Mouse (Mus musculus) CH12.LX (cell line): Measurements from ENCODE around the gene Snrk. TPM values are rescaled to one million over a fixed set of nuclear protein-coding genes. Genes with fewer than 3 reads are reported as not detected.

Experiments
- DNase-seq: peaks from one replicate; pipeline ENCODE4 v3.0.0-alpha.2; 2013; ENCODE audit errors: extremely low read depth
- H3K27ac ChIP-seq: 2 replicates; pipeline ENCODE4 v1.5.1; 2012; ENCODE audit warnings: low read depth, mild to moderate bottlenecking, control low read depth, moderate library complexity; ENCODE audit not compliant: insufficient read depth
- H3K27me3 ChIP-seq: replicated peaks from 2 replicates; pipeline ENCODE3; 2012; ENCODE audit warnings: inconsistent platforms
- H3K36me3 ChIP-seq, 2 experiments: replicated peaks in 1 of 2; 2 replicates each; pipeline versions ENCODE3 to v1.6.1; 2012; ENCODE audit warnings: inconsistent platforms in 1 of 2, low read length in 1 of 2, mild to moderate bottlenecking in 1 of 2, mixed read lengths in 1 of 2, moderate library complexity in 1 of 2; ENCODE audit not compliant: control insufficient read depth in 1 of 2, insufficient read depth in 1 of 2
- H3K4me1 ChIP-seq, 2 experiments: 2 replicates each; pipeline ENCODE4 v1.6.1; 2012; ENCODE audit warnings: inconsistent platforms in 1 of 2, moderate library complexity in 1 of 2; ENCODE audit not compliant: insufficient read depth in 2 of 2, control insufficient read depth in 1 of 2
- H3K4me2 ChIP-seq: 2 replicates; pipeline ENCODE4 v1.6.1; 2012; ENCODE audit warnings: low read depth, mild to moderate bottlenecking, control low read depth; ENCODE audit not compliant: poor library complexity, insufficient read depth, severe bottlenecking
- H3K4me3 ChIP-seq, 3 experiments: fragments of 150-350 bp in 1 of 3; sonication (generic) in 1 of 3; replicated peaks in 1 of 3; 2 replicates each; pipeline versions ENCODE3 to v1.5.1; 2011 to 2012; ENCODE audit warnings: low read depth in 2 of 3, low read length in 2 of 3, mild to moderate bottlenecking in 2 of 3, moderate library complexity in 2 of 3, control low read depth in 1 of 3, improper control_type of control experiment in 1 of 3, inconsistent platforms in 1 of 3, mixed read lengths in 1 of 3; ENCODE audit not compliant: poor library complexity in 1 of 3
- H3K79me2 ChIP-seq: replicated peaks from 2 replicates; pipeline ENCODE4 v1.6.1; 2012; ENCODE audit warnings: mild to moderate bottlenecking, moderate library complexity; ENCODE audit not compliant: control insufficient read depth, poor library complexity, insufficient read depth, severe bottlenecking; ENCODE audit errors: extremely low read depth
- H3K9ac ChIP-seq: 2 replicates; pipeline ENCODE4 v1.6.1; 2012; ENCODE audit warnings: low read depth, mild to moderate bottlenecking, control low read depth, moderate library complexity; ENCODE audit not compliant: insufficient read depth
- H3K9me3 ChIP-seq: replicated peaks from 2 replicates; pipeline ENCODE3; 2012; ENCODE audit warnings: low read length, inconsistent platforms, mixed read lengths
- BHLHE40 ChIP-seq: IDR thresholded peaks from 2 replicates; pipeline ENCODE4 v1.6.1; 2011; ENCODE audit warnings: mild to moderate bottlenecking, low read depth, low read length, improper control_type of control experiment
- CHD2 ChIP-seq: IDR thresholded peaks from 2 replicates; pipeline ENCODE4 v1.6.1; 2011; ENCODE audit warnings: low read length, improper control_type of control experiment
- E2F4 ChIP-seq: IDR thresholded peaks from 2 replicates; pipeline ENCODE4 v1.6.1; 2011; ENCODE audit warnings: low read depth, low read length, improper control_type of control experiment; ENCODE audit not compliant: insufficient replicate concordance
- ETS1 ChIP-seq: conservative IDR thresholded peaks from 2 replicates; pipeline ENCODE4 v1.6.1; 2012; ENCODE audit warnings: low read depth, mild to moderate bottlenecking, inconsistent platforms, low read length, improper control_type of control experiment, moderate library complexity
- GABPA ChIP-seq: IDR thresholded peaks from 2 replicates; pipeline ENCODE4 v1.6.1; 2012; ENCODE audit warnings: low read depth, low read length, improper control_type of control experiment, inconsistent platforms; ENCODE audit not compliant: insufficient replicate concordance
- HCFC1 ChIP-seq: IDR thresholded peaks from 2 replicates; pipeline ENCODE4 v1.6.1; 2012; ENCODE audit warnings: low read depth, mild to moderate bottlenecking, inconsistent platforms, low read length, improper control_type of control experiment
- JUN ChIP-seq: IDR thresholded peaks from 2 replicates; pipeline ENCODE4 v1.6.1; 2011; ENCODE audit warnings: low read depth, mild to moderate bottlenecking, low read length, improper control_type of control experiment, moderate library complexity; ENCODE audit not compliant: insufficient read depth
- KAT2A ChIP-seq: IDR thresholded peaks from 2 replicates; pipeline ENCODE4 v1.6.1; 2012; ENCODE audit warnings: low read length, improper control_type of control experiment, inconsistent platforms; ENCODE audit not compliant: insufficient replicate concordance
- MAZ ChIP-seq: IDR thresholded peaks from 2 replicates; pipeline ENCODE4 v1.6.1; 2012; ENCODE audit warnings: low read depth, mild to moderate bottlenecking, inconsistent platforms, low read length, improper control_type of control experiment, moderate library complexity
- MEF2A ChIP-seq: IDR thresholded peaks from 2 replicates; pipeline ENCODE4 v1.6.1; 2014; ENCODE audit warnings: low read depth, mild to moderate bottlenecking, inconsistent platforms, low read length, improper control_type of control experiment, borderline replicate concordance
- MXI1 ChIP-seq: IDR thresholded peaks from 2 replicates; pipeline ENCODE4 v1.6.1; 2011; ENCODE audit warnings: mild to moderate bottlenecking, low read depth, low read length, improper control_type of control experiment
- NELFE ChIP-seq: IDR thresholded peaks from 2 replicates; pipeline ENCODE4 v1.6.1; 2011; ENCODE audit warnings: low read depth, low read length, improper control_type of control experiment
- POLR2A ChIP-seq: IDR thresholded peaks from 2 replicates; pipeline ENCODE4 v1.6.1; 2011; ENCODE audit warnings: low read depth, mild to moderate bottlenecking, improper control_type of control experiment, low read length
- SMC3 ChIP-seq: IDR thresholded peaks from 2 replicates; pipeline ENCODE4 v1.6.1; 2011; ENCODE audit warnings: low read depth, low read length, improper control_type of control experiment
- TBP ChIP-seq: conservative IDR thresholded peaks from 2 replicates; pipeline ENCODE4 v1.6.1; 2011; ENCODE audit warnings: low read depth, low read length, improper control_type of control experiment
- TCF12 ChIP-seq: IDR thresholded peaks from 2 replicates; pipeline ENCODE4 v1.6.1; 2014; ENCODE audit warnings: low read depth, mild to moderate bottlenecking, inconsistent platforms, low read length, improper control_type of control experiment
- UBTF ChIP-seq: IDR thresholded peaks from 2 replicates; pipeline ENCODE4 v1.6.1; 2012; ENCODE audit warnings: low read depth, mild to moderate bottlenecking, inconsistent platforms, low read length, improper control_type of control experiment, moderate library complexity
- USF2 ChIP-seq: conservative IDR thresholded peaks from 2 replicates; pipeline ENCODE4 v1.6.1; 2011; ENCODE audit warnings: low read depth, low read length, improper control_type of control experiment
- ZKSCAN1 ChIP-seq: IDR thresholded peaks from 2 replicates; pipeline ENCODE4 v1.6.1; 2012; ENCODE audit warnings: low read depth, inconsistent platforms, low read length, improper control_type of control experiment, borderline replicate concordance
- ZMIZ1 ChIP-seq: IDR thresholded peaks from 2 replicates; pipeline ENCODE4 v1.6.1; 2012; ENCODE audit warnings: low read depth, mild to moderate bottlenecking, inconsistent platforms, low read length, improper control_type of control experiment
- ZNF384 ChIP-seq: IDR thresholded peaks from 2 replicates; pipeline ENCODE4 v1.6.1; 2012; ENCODE audit warnings: low read depth, low read length, improper control_type of control experiment, inconsistent platforms
- dilution Hi-C: fragments of 300-500 bp; cut with MboI; formaldehyde crosslinking; loops from 2 replicates; pipeline ENCODE4 v1.14.3; 2020; ENCODE audit warnings: low sequenced_read_pairs; ENCODE audit not compliant: extremely low pct_unique_long_range_greater_than_20kb, extremely low pct_ligation_motif_present
- in situ Hi-C: fragments of 300-500 bp; cut with MboI; formaldehyde crosslinking; loops from 3 replicates; pipeline ENCODE4 v1.14.3; 2019; ENCODE audit warnings: low sequenced_read_pairs, low pct_ligation_motif_present, low pct_unique_long_range_greater_than_20kb, mixed read lengths
- polyA plus RNA-seq: library from polyadenylated mRNA; unstranded; fragments of >175 nt; gene quantifications from 2 replicates; pipeline ENCODE4 v1.2.1, GENCODE M21; 2012; ENCODE audit warnings: low read depth; ENCODE audit not compliant: insufficient read length
- total RNA-seq, 2 experiments: library from RNA; depleted of rRNA; stranded (reverse); fragments of 300-350 nt in 1 of 2; fragments of >200 nt in 1 of 2; gene quantifications; 2 replicates each; pipeline ENCODE4 v1.2.3; 2012 to 2014

The Snrk gene
- total and polyA plus RNA-seq, 3 experiments = 6.1 to 13.1 (median 7.0) TPM

GRCm38 (mm10) chr9:122174723-122175122, 57.7 kb downstream of the Snrk start:
- H3K27me3 ChIP-seq = no peaks in the 10 kb centered on the region

GRCm38 (mm10) chr9:122177256-122178220, 60.5 kb downstream of the Snrk start:
- H3K27ac ChIP-seq = no peak overlapping the region
- H3K27me3 ChIP-seq = no peaks in the 10 kb centered on the region
- no peak overlapping the region for H3K4me2 ChIP-seq
- no peak for DNase-seq
- TF ChIP-seq E2F4 = no peak
- TF ChIP-seq HCFC1 = no peak
- no peak for TF ChIP-seq TBP
- TF ChIP-seq ETS1 = no peak
- TF ChIP-seq KAT2A = no peak
- no peak for TF ChIP-seq GABPA
- no peak overlapping the region for H3K9ac ChIP-seq
- H3K79me2 ChIP-seq = no peaks in the 10 kb centered on the region
- peaks cover 0 to 12% of the 10 kb centered on the region in 2 experiments; a peak in 2 of 4 replicates for H3K4me1 ChIP-seq
- no peaks in the 10 kb centered on the region for H3K9me3 ChIP-seq
- dilution Hi-C loops (no loop called here), in situ Hi-C loops (no loop called here)
- H3K4me3 ChIP-seq = no peak overlapping the region
- peaks cover 0 to 10% of the 10 kb centered on the region in 2 experiments for H3K36me3 ChIP-seq

More at GRCm38 (mm10) chr9:122174723-122175122, 57.7 kb downstream of the Snrk start:
- Histone ChIP-seq H3K79me2 (no peaks in the 10 kb centered on the region), H3K27ac (no peak overlapping the region), H3K9ac (no peak overlapping the region), H3K4me3 (no peak overlapping the region), H3K9me3 (no peaks in the 10 kb centered on the region), H3K36me3 (peaks cover 0 to 13% of the 10 kb centered on the region in 2 experiments), H3K4me2 (no peak overlapping the region), H3K4me1 (peaks cover 0 to 5% of the 10 kb centered on the region in 2 experiments; a peak in 2 of 4 replicates)
- no peak for DNase-seq
- in situ Hi-C loops (no loop called here), dilution Hi-C loops (no loop called here)
- TF ChIP-seq UBTF (no peak), CHD2 (no peak), JUN (no peak), ZKSCAN1 (no peak), SMC3 (no peak), MXI1 (no peak), NELFE (no peak), POLR2A (no peak), KAT2A (no peak), ZNF384 (no peak), TCF12 (no peak), ZMIZ1 (no peak), MAZ (no peak), BHLHE40 (no peak), MEF2A (no peak), USF2 (no peak)
